Mouse (Mus musculus): Measurements from ENCODE around the gene Rnf123. TPM values are rescaled to one million over a fixed set of nuclear protein-coding genes. Genes with fewer than 3 reads are reported as not detected.
A peak's percentile ranks its signal among the peaks of the same experiment; 100 is the strongest.

Rnf123 gene
- total RNA-seq, 2 experiments from 2014 or later = 94.2 to 97.4 TPM

DNA sequence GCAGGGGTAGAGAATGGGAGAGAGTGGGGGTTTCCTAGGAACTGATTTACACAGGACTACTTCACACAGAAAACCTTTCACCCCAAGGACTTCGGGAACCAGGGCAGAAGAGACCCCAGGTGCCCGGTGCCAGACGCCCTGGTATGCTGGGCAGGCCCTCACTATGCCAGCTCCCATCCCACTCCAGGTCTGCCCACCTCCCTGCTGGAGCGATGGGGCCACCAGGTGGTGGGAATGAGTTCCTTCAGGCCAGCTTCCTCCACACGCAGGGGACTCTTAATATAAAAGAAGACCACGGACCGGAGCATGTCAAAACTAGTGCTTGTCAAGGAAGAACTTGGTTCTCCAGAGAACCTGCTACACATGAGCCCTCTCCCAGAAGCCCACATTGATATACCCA, 15.9 kb downstream of the Rnf123 start:
- DNase-seq = no peak
- intact Hi-C loops (cut with DNase I) = loop anchor here (1.0 kb wide), 2 partner anchors 104 to 163 kb away; no protein-coding TSS in a partner anchor

DNA sequence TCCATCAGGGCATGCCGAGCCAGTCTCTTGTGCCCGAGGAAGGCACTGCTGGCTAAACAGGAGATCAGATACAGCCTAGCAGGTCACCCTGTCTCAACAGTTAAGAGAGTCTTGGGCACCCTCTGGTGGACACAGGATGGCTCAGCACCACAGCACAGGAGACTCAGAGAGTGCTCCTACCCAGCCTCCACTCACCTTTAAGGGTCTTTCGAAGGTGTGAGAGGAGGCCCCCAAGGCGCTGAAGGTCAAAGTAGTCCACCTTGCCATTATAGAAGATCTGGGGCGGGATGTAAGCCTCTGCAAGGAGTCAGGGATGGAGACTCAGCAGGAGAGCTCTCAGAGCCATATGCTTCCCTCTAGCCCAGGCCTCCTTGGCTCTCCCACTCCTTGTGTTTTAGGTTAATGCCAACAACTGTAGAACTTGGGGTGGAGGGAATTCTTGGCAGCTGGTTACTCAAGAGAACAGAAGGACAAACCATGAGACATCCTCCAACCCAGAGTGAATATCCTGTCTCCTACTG, 17.6 kb downstream of the Rnf123 start:
- intact Hi-C loops (cut with DNase I) = no loop called here
- DNase-seq = peak; percentile 55 to 56

GRCm38 (mm10) chr9:108063361-108063760, 19.8 kb downstream of the Rnf123 start:
- intact Hi-C loops (cut with DNase I) = no loop called here
- no peak for DNase-seq

- no peak for DNase-seq
- intact Hi-C loops (cut with DNase I) = no loop called here
Observed at GRCm38 (mm10) chr9:108062142-108062541, 21.0 kb downstream of the Rnf123 start.

DNA sequence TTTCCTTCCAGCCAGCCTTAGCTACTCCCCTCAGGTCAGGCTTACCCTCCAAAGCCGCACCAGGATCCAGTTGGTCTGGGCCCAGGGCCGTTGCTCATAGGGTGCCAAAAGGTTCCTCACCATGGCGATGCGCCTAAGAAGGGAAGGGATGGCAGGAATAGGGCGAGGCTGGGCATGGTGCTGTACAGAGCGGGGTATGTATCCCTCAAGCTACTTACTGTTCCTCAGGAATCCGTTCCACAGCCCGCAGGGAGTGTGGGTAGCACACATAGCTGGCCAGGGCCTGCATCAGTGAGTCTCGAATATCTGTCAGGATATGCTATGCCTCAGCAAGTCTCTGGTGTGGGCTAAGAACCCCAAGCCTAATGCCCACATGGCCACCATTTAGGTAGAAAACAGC, 24.9 kb downstream of the Rnf123 start:
- intact Hi-C loops (cut with DNase I) = no loop called here
- DNase-seq = no peak

DNA sequence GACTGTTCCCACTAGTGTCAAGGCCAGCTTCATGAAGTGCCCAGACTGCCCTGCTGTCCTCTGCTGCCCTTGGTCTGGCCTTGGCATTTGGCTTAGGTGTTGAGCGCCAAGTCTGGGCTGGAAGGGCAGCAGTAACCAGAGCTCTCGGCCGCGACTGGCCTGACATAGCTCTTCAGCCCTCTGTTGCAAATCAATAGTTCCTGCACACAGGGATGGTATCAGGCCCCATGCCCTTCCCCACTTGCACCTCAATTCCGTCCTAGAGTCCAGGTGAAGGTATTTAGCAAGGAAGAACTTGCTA, 25.9 kb downstream of the Rnf123 start:
- intact Hi-C loops (cut with DNase I) = no loop called here
- no peak for DNase-seq

- intact Hi-C loops (cut with DNase I) = no loop called here
- DNase-seq = no peak
Observed at GRCm38 (mm10) chr9:108056361-108057261, 26.5 kb downstream of the Rnf123 start.

DNA sequence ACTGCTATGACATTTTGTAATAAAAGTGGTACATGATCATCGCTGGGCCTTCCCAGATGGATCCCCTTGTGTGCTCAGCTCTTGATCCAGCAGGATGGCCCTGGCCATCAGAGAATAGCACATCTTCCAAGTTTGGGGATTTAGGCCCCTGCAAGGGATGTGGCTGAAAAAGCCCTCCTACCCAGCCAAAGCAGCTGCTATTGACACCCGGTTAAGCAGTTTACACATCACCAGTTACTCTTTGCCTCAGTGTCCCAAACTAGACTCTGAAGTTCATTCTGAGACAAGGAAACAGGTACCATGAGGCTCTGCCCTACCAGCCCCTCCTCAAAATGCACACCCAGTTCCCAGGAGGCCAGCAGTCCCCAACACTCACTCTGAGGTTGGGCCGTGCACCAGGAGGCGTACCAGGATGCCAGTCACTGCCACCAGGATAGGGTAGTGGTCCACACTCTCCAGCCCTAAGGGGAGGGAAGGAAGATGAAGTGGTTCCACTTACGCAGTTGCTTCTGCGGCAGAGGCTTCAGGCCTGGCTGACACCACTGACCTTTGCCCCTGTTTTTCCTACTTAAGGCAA, 27.4 kb downstream of the Rnf123 start:
- intact Hi-C loops (cut with DNase I) = no loop called here
- no peak for DNase-seq

- intact Hi-C loops (cut with DNase I) = no loop called here
- DNase-seq = no peak
Observed at GRCm38 (mm10) chr9:108055061-108055460, 28.1 kb downstream of the Rnf123 start.

- intact Hi-C loops (cut with DNase I) = loop anchor here (5.0 kb wide), 1 partner anchor 92 kb away; no protein-coding TSS in a partner anchor
- DNase-seq = no peak
Observed at GRCm38 (mm10) chr9:108054331-108055040, 28.7 kb downstream of the Rnf123 start.

DNA sequence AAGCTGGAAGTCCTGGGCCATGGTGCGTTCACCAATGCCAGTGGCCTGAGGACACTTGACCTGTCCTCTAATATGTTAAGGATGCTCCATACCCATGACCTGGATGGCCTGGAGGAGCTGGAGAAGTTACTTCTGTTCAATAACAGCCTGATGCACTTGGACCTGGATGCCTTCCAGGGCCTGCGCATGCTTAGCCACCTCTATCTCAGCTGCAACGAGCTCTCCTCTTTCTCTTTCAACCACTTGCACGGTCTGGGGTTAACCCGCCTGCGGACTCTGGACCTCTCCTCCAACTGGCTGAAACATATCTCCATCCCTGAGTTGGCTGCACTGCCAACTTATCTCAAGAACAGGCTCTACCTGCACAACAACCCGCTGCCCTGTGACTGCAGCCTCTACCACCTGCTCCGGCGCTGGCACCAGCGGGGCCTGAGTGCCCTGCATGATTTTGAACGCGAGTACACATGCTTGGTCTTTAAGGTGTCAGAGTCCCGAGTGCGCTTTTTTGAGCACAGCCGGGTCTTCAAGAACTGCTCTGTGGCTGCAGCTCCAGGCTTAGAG, 29.4 kb downstream of the Rnf123 start:
- DNase-seq = no peak
- intact Hi-C loops (cut with DNase I) = loop anchor here (1.0 to 5.0 kb wide), 3 partner anchors 67 to 149 kb away; no protein-coding TSS in a partner anchor

DNA sequence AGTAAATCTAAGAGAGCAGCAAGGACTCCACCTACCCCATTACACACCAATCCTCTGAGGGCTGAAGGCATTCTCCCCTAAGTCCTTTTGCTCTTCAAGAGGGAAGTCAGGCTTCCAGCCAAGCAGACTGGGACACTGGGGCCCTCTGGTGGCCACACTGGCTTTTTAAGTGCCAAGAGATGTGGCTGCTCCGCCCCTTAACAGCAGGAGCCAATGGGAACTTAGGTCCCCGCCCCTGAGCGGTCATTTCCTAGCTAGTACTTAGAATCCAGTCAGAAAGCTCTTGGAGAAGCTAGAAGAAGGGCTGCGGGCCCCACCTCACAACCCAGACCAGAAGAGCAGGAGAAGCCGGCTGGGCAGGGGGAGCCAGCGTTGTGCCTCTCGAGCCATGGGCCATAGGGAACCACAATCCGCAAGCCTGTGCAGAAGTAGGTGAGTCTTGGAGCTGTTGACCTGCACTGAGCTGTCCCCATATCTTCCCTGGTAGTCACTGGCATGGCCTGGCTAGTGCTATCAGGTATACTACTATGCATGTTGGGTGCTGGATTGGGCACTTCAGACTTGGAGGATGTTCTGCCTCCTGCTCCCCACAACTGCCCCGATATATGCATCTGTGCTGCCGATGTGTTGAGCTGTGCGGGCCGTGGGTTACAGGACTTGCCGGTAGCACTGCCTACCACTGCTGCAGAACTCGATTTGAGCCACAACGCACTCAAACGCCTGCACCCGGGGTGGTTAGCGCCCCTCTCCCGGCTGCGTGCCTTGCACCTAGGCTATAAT, 30.1 kb downstream of the Rnf123 start, which contains the start of gene Amigo3:
Gene Amigo3 (plus strand): TSS at position 275 of the 780 bp plus-strand sequence.
- DNase-seq = peak; percentile 96 to 98
- intact Hi-C loops (cut with DNase I) = loop anchor here (1.0 to 5.0 kb wide), 3 partner anchors 66 to 149 kb away; no protein-coding TSS in a partner anchor

GRCm38 (mm10) chr9:108052411-108052810, 30.7 kb downstream of the Rnf123 start:
- intact Hi-C loops (cut with DNase I) = loop anchor here (2.0 to 5.0 kb wide), 2 partner anchors 66 to 90 kb away; no protein-coding TSS in a partner anchor
- no peak for DNase-seq

DNA sequence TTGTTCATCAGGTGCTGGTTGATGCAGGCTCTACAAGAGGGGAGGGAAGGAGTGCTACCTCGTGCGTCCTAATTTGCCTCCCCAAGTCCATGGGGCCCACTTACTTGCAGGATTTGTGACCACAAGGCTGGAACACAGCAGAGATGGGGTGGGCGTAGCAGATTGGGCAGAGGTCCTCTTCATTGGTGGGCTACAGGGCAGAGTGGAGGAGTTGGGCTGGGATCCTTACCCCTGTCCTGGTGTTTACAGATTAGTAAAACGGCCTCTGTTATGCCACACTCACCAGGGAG, 31.3 kb downstream of the Rnf123 start:
- DNase-seq = no peak
- intact Hi-C loops (cut with DNase I) = loop anchor here (2.0 to 5.0 kb wide), 3 partner anchors 49 to 90 kb away; partner anchors contain the start of gene Ip6k1

- intact Hi-C loops (cut with DNase I) = loop anchor here (2.0 to 5.0 kb wide), 2 partner anchors 49 to 89 kb away; partner anchors contain the start of gene Ip6k1
- no peak for DNase-seq
Observed at GRCm38 (mm10) chr9:108051184-108051930, 31.8 kb downstream of the Rnf123 start.

- intact Hi-C loops (cut with DNase I) = loop anchor here (2.0 to 5.0 kb wide), 2 partner anchors 47 to 87 kb away; partner anchors contain the start of gene Ip6k1
- no peak for DNase-seq
Observed at GRCm38 (mm10) chr9:108049561-108050251, 33.4 kb downstream of the Rnf123 start.

- intact Hi-C loops (cut with DNase I) = no loop called here
- DNase-seq = peak; percentile 91 to 93
Observed at GRCm38 (mm10) chr9:108049016-108049455, 34.1 kb downstream of the Rnf123 start, which contains the start of gene Gmppb. TSS of gene Gmppb (plus strand) at chr9:108049242.

DNA sequence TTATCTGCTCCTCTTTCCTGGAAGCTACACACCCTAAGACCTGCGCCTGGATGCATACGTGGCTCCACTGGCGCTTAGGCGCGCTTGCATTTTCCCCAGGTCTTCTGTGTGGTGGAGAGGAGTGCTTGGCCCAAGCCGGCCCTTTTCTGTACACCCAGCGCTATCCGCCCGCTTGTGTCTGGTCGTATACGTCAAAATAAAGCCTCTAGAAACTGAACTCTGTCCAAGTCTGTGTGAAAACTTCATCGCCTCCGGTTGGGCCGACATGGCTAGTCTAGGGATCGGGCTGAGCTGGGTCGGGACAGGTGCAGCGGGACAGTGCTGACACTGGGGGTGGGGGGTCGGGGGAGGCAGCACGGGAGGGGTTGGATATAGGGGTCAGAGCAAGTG, 34.6 kb downstream of the Rnf123 start:
- peak in 1 of 2 experiments; percentile 34 for DNase-seq
- intact Hi-C loops (cut with DNase I) = no loop called here

Measured in heart, postnatal 36 days (tissue).